Mouse (Mus musculus): Measurements from ENCODE around the gene Amdhd2.

DNA sequence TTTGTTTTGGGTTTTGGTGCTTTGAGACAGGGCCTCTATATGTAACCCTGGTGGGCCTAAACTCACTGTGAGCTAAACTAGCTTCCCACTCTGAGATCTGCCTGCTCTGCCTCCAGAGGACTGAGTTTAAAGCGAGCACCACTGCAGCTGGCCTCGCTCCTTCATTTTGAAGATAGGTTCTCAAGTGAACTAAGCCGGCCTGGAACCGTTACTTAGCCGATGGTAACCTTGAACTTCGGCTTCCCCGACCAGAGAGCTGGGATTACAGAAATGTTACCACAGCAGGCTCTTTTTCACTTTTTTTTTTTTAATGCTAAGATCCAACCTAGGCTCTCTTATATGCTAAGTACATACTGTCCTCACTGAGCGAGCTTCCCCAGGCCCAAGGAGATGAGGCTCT is 29.7 kb upstream of the Amdhd2 start:
- TF ChIP-seq CTCF (IDR thresholded peaks at IDR 0.05; ENCODE audit: insufficient read depth, low read length) (no peak), POLR2A (IDR thresholded peaks at IDR 0.05; ENCODE audit: borderline replicate concordance, extremely low read depth, low read depth, low read length) (no peak)
